9 mouse cellular contexts compared by ENCODE assay signal in the genomic region with DNA sequence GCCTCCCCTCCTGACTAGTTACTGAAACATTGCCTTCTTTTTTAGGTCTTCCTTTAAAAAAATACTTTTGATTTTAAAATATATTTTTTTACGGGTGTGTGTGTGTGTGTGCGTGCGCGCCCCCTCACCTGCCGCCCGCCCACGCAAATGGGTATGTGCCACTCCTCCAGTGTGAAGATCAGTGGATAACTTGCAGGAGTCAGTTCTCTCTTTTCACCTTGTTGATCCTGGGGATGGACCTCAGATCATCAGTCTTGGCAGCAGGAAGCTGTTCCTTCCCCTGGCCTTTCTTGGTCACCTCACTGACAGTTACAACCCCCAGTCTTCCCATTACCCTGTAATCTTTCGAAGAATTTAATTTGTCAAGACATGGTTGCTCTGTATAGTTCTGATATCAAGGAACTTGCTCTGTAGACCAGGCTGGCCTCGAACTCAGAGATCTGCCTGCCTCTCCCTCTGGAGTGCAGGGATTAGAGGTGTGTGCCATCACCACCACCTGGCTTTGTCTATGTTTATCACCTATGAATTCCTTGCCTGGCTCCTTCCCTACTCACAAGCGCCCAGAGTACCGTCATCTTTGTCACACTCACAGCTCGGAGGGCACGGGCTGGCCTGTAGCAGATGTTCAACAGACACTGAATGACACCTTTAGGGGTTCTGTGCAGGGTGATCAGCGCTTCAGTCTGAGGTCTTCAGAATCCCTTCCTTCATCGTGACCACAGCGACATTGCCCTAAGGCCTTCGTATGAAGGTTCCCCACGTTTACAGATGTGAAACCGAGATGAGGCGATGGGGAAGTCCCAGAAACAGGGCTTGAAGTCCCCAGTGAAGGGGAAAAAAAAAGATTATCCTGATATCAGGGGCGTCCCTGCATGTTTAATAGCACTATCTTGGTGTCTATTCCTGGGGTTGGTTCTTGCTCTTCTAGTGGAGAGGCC. TPM values are rescaled to one million over a fixed set of nuclear protein-coding genes. Genes with fewer than 3 reads are reported as not detected.
DNase-seq lines count a peak whose midpoint lies in the region; ATAC-seq lines count a peak whose summit lies in the region.
"Had no signal": no experiment of that assay in that cellular context is flagged by ENCODE, and none has a peak within 500 bp of the region (broad histone marks: within the 10 kb centered on the region; RNA-seq: fewer than 3 reads in every experiment).

No protein-coding gene starts in this region.

- H3K36me3 ChIP-seq in hindbrain, embryonic 12.5 days, result no peaks in the 10 kb centered on the region
- no peaks in the 10 kb centered on the region for H3K36me3 ChIP-seq in hindbrain, embryonic 11.5 days (ENCODE audit: control insufficient read depth, insufficient read depth, low read length)
- H3K36me3 ChIP-seq in liver, embryonic 15.5 days (replicated peaks), result no peaks in the 10 kb centered on the region

- no peak overlapping the region for H3K4me3 ChIP-seq in hindbrain, embryonic 12.5 days
- no peak overlapping the region for H3K4me3 ChIP-seq in hindbrain, embryonic 11.5 days (ENCODE audit: low read depth, low read length)
- H3K4me3 ChIP-seq in liver, embryonic 15.5 days (replicated peaks), result peak overlapping the region; percentile 54; the same call in 1 of the 2 replicates

- WGBS in hindbrain, embryonic 12.5 days, result 79% methylated on average over 21 of the region's 21 CpGs
- WGBS in hindbrain, embryonic 11.5 days, result 77% methylated on average over 21 of the region's 21 CpGs
- WGBS in liver, embryonic 15.5 days (ENCODE audit: insufficient replicate concordance), result 48% methylated on average over 21 of the region's 21 CpGs

- H3K4me2 ChIP-seq in hindbrain, embryonic 12.5 days (replicated peaks), result peak overlapping the region; percentile 73
- no peak overlapping the region for H3K4me2 ChIP-seq in hindbrain, embryonic 11.5 days (replicated peaks; ENCODE audit: low read depth, low read length)
- peak overlapping the region; percentile 85 for H3K4me2 ChIP-seq in liver, embryonic 15.5 days

- peaks cover 19% of the 10 kb centered on the region for H3K4me1 ChIP-seq in hindbrain, embryonic 12.5 days
- H3K4me1 ChIP-seq in hindbrain, embryonic 11.5 days (replicated peaks; ENCODE audit: control insufficient read depth, insufficient read depth, low read length), result 0 out of 2 replicates have a peak, but pooled peaks cover 7% of the 10 kb centered on the region
- H3K4me1 ChIP-seq in liver, embryonic 15.5 days (replicated peaks), result peaks cover 33% of the 10 kb centered on the region

- DNase-seq in hindbrain, embryonic 11.5 days (ENCODE audit: low spot score), result no peak
- DNase-seq in B cell, adult 2 months, result peak; percentile 72 to 77
- DNase-seq in c-Kit-positive CD71-positive TER-119-negative erythroid progenitor cells, embryonic 14.5 days (ENCODE audit: low read depth), result peak; percentile 66
- DNase-seq in gastrocnemius, postnatal 25 days, result no peak
- DNase-seq in ovary, postnatal 36 days (ENCODE audit: low spot score), result no peak
- no peak for DNase-seq in right cerebral cortex, postnatal 14 days

- H3K27me3 ChIP-seq in hindbrain, embryonic 12.5 days, result peaks cover 5% of the 10 kb centered on the region; the same call in 1 of the 2 replicates
- H3K27me3 ChIP-seq in hindbrain, embryonic 11.5 days (ENCODE audit: control insufficient read depth, insufficient read depth, low read length), result no peaks in the 10 kb centered on the region
- peaks cover 74% of the 10 kb centered on the region for H3K27me3 ChIP-seq in liver, embryonic 15.5 days
- H3K27me3 ChIP-seq: Patski had no signal

- H3K9ac ChIP-seq in hindbrain, embryonic 12.5 days, result no peak overlapping the region
- no peak overlapping the region for H3K9ac ChIP-seq in hindbrain, embryonic 11.5 days (ENCODE audit: low read depth, low read length)
- H3K9ac ChIP-seq in liver, embryonic 15.5 days, result 0 out of 2 replicates have a peak overlapping the region, but pooled peaks have one; percentile 25

- no peak for ATAC-seq in hindbrain, embryonic 12.5 days (ENCODE audit: low FRiP score)
- no peak for ATAC-seq in hindbrain, embryonic 11.5 days (ENCODE audit: low FRiP score)
- no peak for ATAC-seq in liver, embryonic 15.5 days (ENCODE audit: insufficient read depth)
- ATAC-seq: Patski had no signal

- no peak overlapping the region for H3K27ac ChIP-seq in hindbrain, embryonic 12.5 days
- no peak overlapping the region for H3K27ac ChIP-seq in hindbrain, embryonic 11.5 days (ENCODE audit: low read depth, low read length)
- no peak overlapping the region for H3K27ac ChIP-seq in liver, embryonic 15.5 days (replicated peaks)

- no peaks in the 10 kb centered on the region for H3K9me3 ChIP-seq in hindbrain, embryonic 12.5 days (replicated peaks)
- H3K9me3 ChIP-seq in hindbrain, embryonic 11.5 days (ENCODE audit: control insufficient read depth, low read length), result no peaks in the 10 kb centered on the region
- H3K9me3 ChIP-seq in liver, embryonic 15.5 days (replicated peaks), result no peaks in the 10 kb centered on the region

RNA-seq across cellular contexts. Expression of gene Fosb, which starts 15.7 kb away (rescaled TPM):
- polyA plus RNA-seq in hindbrain, embryonic 12.5 days (2016; fragmentation: Nextera tagmentation; extraction: Ambion mirVana), result 0.10 TPM in 1 of 2 replicates, not detected in the other
- polyA plus RNA-seq in hindbrain, embryonic 11.5 days (2014; fragmentation: Nextera tagmentation; extraction: Ambion mirVana), result not detected in 2 replicates
- 0.03 TPM in 1 of 2 replicates, not detected in the other for polyA plus RNA-seq in liver, embryonic 15.5 days (2015; fragmentation: Nextera tagmentation; extraction: Ambion mirVana)
- total RNA-seq in gastrocnemius, postnatal 25 days (2021), result under 1 TPM; 0.43 to 0.64 TPM

RNA-seq across cellular contexts. Expression of gene Ercc1, which starts 19.0 kb away (rescaled TPM):
- 95.6 and 96.8 TPM in 2 replicates for polyA plus RNA-seq in hindbrain, embryonic 12.5 days (2016; fragmentation: Nextera tagmentation; extraction: Ambion mirVana)
- polyA plus RNA-seq in hindbrain, embryonic 11.5 days (2014; fragmentation: Nextera tagmentation; extraction: Ambion mirVana), result 108 and 112 TPM in 2 replicates
- 14.0 and 14.5 TPM in 2 replicates for polyA plus RNA-seq in liver, embryonic 15.5 days (2015; fragmentation: Nextera tagmentation; extraction: Ambion mirVana)
- total RNA-seq in gastrocnemius, postnatal 25 days (2021), result 10 to 100 TPM; 21.5 to 25.4 TPM

RNA-seq across cellular contexts. Expression of gene Cd3eap, which starts 33.8 kb away (rescaled TPM):
- 17.3 and 20.4 TPM in 2 replicates for polyA plus RNA-seq in hindbrain, embryonic 12.5 days (2016; fragmentation: Nextera tagmentation; extraction: Ambion mirVana)
- polyA plus RNA-seq in hindbrain, embryonic 11.5 days (2014; fragmentation: Nextera tagmentation; extraction: Ambion mirVana), result 14.7 and 15.2 TPM in 2 replicates
- 7.9 and 8.1 TPM in 2 replicates for polyA plus RNA-seq in liver, embryonic 15.5 days (2015; fragmentation: Nextera tagmentation; extraction: Ambion mirVana)
- total RNA-seq in gastrocnemius, postnatal 25 days (2021), result 10 to 100 TPM in 1 of 2 experiments, 1 to 10 TPM in 1; 8.5 to 10.1 TPM

RNA-seq across cellular contexts. Expression of gene Ppp1r13l, which starts 34.0 kb away (rescaled TPM):
- 4.7 and 5.5 TPM in 2 replicates for polyA plus RNA-seq in hindbrain, embryonic 12.5 days (2016; fragmentation: Nextera tagmentation; extraction: Ambion mirVana)
- 3.2 and 5.0 TPM in 2 replicates for polyA plus RNA-seq in hindbrain, embryonic 11.5 days (2014; fragmentation: Nextera tagmentation; extraction: Ambion mirVana)
- 0.94 and 1.5 TPM in 2 replicates for polyA plus RNA-seq in liver, embryonic 15.5 days (2015; fragmentation: Nextera tagmentation; extraction: Ambion mirVana)
- total RNA-seq in gastrocnemius, postnatal 25 days (2021), result 1 to 10 TPM; 2.6 TPM

RNA-seq across cellular contexts. Expression of gene Rtn2, which starts 43.1 kb away (rescaled TPM):
- polyA plus RNA-seq in hindbrain, embryonic 12.5 days (2016; fragmentation: Nextera tagmentation; extraction: Ambion mirVana), result 67.8 and 68.0 TPM in 2 replicates
- 49.6 and 52.1 TPM in 2 replicates for polyA plus RNA-seq in hindbrain, embryonic 11.5 days (2014; fragmentation: Nextera tagmentation; extraction: Ambion mirVana)
- 3.9 and 5.2 TPM in 2 replicates for polyA plus RNA-seq in liver, embryonic 15.5 days (2015; fragmentation: Nextera tagmentation; extraction: Ambion mirVana)
- total RNA-seq in gastrocnemius, postnatal 25 days (2021), result 100 to 1,000 TPM; 943 to 950 TPM

Comparison
In these comparisons a context has a peak if more than half of its experiments do, and no peak if none do; other contexts are left out.
1. DNase-seq: peak in B cell, adult 2 months (2 of 2) and c-Kit-positive CD71-positive TER-119-negative erythroid progenitor cells, embryonic 14.5 days (single experiment); none in hindbrain, embryonic 11.5 days (single experiment), gastrocnemius, postnatal 25 days (single experiment), ovary, postnatal 36 days (single experiment) and right cerebral cortex, postnatal 14 days (single experiment).